Mouse (Mus musculus) ZHBTc4 (cell line): ENCODE data around the gene Rasl2-9.
A peak's percentile ranks its signal among the peaks of the same experiment; 100 is the strongest.
"Not testable (repeated sequence)": the region's sequence is repeated elsewhere in the genome, so short reads cannot be mapped to it uniquely, and the experiment has no call there.

Experiments used
- DNase-seq: peaks from one replicate; pipeline ENCODE4 v3.0.0-alpha.2; 2011; ENCODE audit warnings: low read depth, low spot score

Rasl2-9 gene

DNA sequence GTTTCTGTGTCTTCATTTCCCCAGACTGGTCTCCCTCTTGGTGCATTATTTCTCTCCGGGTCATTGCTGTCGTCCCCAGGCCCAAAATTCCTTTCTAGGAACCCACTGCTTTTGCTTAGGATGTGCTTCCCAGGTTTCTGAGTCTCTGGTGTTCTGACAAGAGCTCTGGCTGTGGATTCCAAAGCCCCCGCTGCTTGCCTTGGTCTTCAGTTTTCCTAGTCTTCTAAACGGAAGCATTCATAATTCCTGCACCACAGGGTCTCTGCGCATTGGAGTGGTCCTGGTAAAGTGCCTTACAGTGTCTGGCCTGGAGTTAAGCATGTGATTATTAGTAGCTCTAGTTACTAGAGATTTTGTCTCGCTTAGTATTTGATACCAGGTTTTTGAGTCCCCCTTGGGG, 44.9 kb downstream of the Rasl2-9 start:
- DNase-seq: no peak

DNA sequence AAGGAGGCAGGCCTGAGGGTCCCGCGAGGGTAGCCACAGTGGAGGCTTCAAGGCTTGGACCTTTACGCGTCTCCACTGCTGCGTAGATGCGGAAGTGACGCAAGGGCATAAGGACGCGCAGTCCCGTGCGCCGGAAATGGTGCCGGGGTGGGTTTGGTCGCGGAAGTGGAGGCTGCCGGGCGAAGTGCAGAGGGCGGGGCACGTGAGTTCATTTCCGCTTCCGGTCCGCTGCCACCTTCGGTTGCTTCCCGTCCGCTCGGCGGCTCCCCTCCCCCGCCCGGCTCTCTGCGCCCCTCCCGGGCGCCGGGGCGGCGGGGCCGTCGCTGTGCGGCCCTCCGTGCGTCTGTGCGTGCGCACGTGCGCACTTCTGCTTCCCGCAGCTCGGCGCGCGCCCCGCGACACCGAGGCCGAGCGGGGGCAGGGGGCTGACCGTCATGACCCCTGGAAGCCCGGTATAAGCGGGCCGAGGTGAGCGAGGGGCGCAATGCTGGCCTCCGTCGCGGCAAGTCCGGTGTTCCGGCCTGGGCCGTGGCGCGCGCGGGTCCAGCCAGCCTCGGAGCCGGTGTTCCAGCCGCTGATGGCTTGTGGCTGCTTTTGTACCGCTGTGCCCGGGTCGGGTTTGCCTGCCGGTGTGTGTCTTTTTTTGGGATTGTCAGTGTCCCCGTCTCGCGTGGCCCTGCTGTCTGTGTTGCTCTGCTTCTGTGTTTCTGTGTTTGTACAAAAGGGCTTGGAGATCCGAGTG, 45.6 kb downstream of the Rasl2-9 start, which contains the start of gene Epn1:
Epn1 (plus strand) TSS at position 226 of the 742 bp plus-strand sequence.
- DNase-seq: peak; percentile 98

DNA sequence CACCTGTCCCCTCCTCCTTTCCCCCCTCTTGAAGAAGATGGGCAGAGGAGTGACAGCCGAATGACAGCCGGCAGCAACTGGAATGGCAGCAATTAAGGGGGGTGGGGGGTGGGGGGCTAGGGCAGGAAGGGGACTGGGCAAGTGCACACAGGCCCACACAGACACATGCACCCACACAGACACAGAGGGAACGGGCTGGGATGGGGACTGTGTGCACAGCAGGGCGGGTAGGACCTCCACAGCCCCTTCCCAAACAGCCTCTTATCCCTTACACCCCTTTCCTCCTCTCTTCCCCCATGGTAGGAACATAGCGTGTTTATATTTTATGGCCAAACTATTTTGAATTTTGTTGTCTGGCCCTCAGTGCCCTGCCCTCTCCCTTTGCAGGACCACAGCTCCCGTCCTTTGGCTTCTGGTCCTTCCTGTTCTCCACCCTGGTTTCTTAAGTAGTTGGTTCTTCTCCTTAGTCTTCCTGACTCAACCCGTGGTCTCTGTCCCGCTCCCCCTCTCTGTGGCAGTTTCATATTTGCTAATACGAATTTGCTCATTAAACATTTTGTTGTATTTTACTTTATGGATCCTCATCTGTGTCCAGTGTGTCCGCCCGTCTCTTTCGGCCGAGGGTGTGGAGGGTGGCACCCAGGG, 46.3 kb downstream of the Rasl2-9 start:
- DNase-seq: not testable (repeated sequence)

DNA sequence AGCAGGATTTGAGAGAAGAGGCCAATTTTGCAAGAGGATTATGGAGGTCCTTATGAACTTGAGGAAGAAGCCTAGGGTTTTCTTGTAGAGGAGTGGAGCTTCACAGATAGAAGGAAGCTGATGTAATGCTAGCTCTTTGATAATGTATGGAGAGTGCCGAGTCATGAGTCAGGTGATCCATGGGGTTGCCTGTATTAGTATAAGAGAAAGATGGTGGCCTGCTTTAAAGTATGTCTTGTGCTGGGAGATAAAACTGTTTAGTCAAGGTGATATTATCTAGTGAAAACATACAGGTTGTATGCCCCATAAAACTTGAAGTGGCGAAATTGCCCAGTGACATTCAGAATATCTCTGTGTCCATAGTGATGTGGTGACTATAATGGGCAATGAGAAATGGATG, 48.8 kb downstream of the Rasl2-9 start:
- no peak for DNase-seq

DNA sequence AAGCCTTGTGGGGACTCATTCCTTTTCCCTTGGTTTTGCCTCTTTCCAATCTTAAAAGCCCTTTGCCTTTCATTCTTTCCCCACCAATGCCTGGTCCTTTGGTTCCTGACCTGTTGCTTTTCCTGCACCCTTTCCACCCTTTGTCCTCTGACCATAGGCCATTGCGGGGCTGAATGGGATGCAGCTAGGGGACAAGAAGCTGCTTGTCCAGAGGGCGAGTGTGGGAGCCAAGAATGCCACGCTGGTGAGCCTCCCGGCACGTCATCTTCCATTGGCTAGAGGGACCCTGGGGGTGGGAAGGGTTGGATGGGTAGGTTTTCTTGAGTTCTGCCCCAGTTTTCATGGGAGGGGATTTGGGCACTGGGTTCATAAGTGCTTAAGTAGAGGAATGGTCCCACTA, 50.8 kb downstream of the Rasl2-9 start:
- DNase-seq: no peak
